Mouse (Mus musculus) liver, embryonic 13.5 days (tissue): ENCODE results near the gene Pus7l. TPM values are rescaled to one million over a fixed set of nuclear protein-coding genes. Genes with fewer than 3 reads are reported as not detected.

ENCODE experiments used
- ATAC-seq: fragments of 200-750 bp; cut with Nextera tagmentation; 2 replicates; pipeline ENCODE4 v1.8.0; 2017; ENCODE audit warnings: low read depth, mild to moderate bottlenecking, moderate number of reproducible peaks, moderate library complexity
- DNase-seq: peaks from one replicate; pipeline ENCODE4 v3.0.0; 2022
- H3K27ac ChIP-seq: fragments of 300-500 bp; sonication (generic); 2 replicates; pipeline ENCODE4 v1.5.1; 2015; ENCODE audit warnings: moderate library complexity, mild to moderate bottlenecking, inconsistent platforms
- H3K27me3 ChIP-seq: fragments of 300-500 bp; sonication (generic); 2 replicates; pipeline ENCODE4 v1.6.1; 2015; ENCODE audit warnings: mild to moderate bottlenecking, inconsistent platforms
- H3K36me3 ChIP-seq: fragments of 300-500 bp; sonication (generic); 2 replicates; pipeline ENCODE4 v1.6.1; 2015; ENCODE audit warnings: mild to moderate bottlenecking, inconsistent platforms
- H3K4me1 ChIP-seq: fragments of 300-500 bp; sonication (generic); replicated peaks from 2 replicates; pipeline ENCODE4 v1.6.1; 2015; ENCODE audit warnings: inconsistent platforms
- H3K4me2 ChIP-seq: fragments of 300-500 bp; sonication (generic); 2 replicates; pipeline ENCODE4 v1.6.1; 2015; ENCODE audit warnings: inconsistent platforms, mild to moderate bottlenecking, moderate library complexity
- H3K4me3 ChIP-seq: fragments of 300-500 bp; sonication (generic); replicated peaks from 2 replicates; pipeline ENCODE4 v1.5.1; 2015; ENCODE audit warnings: mild to moderate bottlenecking, inconsistent platforms
- H3K9ac ChIP-seq: fragments of 300-500 bp; sonication (generic); 2 replicates; pipeline ENCODE4 v1.6.1; 2015; ENCODE audit warnings: mild to moderate bottlenecking, inconsistent platforms
- H3K9me3 ChIP-seq: fragments of 300-500 bp; sonication (generic); replicated peaks from 2 replicates; pipeline ENCODE4 v1.6.1; 2016; ENCODE audit warnings: inconsistent platforms
- WGBS: fragments of 180-500 bp; shearing (Covaris S2); methylation state at CpG from one replicate; pipeline ENCODE4 v1.1.7; 2015; ENCODE audit not compliant: insufficient replicate concordance; 5-methylcytosine and 5-hydroxymethylcytosine counted together
- polyA plus RNA-seq: library from polyadenylated mRNA; unstranded; fragments of >200 nt; fragmentation: Nextera tagmentation; extraction: Ambion mirVana; gene quantifications from 2 replicates; pipeline ENCODE4 v1.2.1, GENCODE M21; 2015

The Pus7l gene
- polyA plus RNA-seq, 1 experiment from 2014 or later = 5.1 TPM

DNA sequence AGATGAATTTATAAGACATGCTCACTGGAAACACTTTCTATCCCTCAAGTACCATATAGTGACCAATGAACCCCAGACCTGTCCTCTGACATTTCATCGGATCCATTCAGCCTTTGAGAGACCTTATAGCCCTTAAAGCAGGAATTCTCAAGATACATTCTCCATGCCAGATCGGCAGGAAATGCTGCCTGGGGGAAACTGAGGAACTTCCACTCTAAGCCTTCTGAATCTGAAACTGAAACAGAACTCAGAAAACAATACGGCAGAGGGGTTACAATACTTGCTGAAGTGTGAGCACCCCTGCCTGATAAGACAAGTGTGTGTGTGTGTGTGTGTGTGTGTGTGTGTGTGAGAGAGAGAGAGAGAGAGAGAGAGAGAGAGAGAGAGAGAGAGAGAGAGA lies 4.1 kb downstream of the Pus7l start:
- WGBS = 80% methylated on average over 3 of the region's 3 CpGs
- Histone ChIP-seq H3K27ac (no peak overlapping the region), H3K4me2 (no peak overlapping the region), H3K4me1 (peaks cover 15% of the 10 kb centered on the region), H3K4me3 (no peak overlapping the region), H3K9ac (no peak overlapping the region), H3K9me3 (no peaks in the 10 kb centered on the region), H3K36me3 (no peaks in the 10 kb centered on the region), H3K27me3 (no peaks in the 10 kb centered on the region)
- ATAC-seq = no peak
- no peak for DNase-seq

DNA sequence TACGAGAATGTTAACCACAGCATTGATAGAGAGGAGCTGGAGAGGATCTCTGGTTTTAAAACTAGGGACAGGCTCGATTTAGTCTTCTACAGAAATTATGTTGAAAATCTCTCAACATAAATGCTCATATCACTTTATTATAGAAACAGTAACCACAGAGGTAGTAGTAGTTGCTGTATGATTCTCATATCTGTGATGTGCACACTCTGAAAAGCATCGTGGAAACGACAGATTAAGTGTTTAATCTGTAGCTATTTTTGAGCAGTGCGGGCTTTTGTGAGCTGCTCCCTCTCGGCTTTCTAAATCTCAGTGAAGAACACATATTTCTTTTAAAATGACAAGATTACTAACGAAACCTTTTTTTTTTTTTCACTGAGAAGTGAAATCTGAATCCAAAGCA lies 7.8 kb downstream of the Pus7l start:
- H3K27ac ChIP-seq = no peak overlapping the region

DNA sequence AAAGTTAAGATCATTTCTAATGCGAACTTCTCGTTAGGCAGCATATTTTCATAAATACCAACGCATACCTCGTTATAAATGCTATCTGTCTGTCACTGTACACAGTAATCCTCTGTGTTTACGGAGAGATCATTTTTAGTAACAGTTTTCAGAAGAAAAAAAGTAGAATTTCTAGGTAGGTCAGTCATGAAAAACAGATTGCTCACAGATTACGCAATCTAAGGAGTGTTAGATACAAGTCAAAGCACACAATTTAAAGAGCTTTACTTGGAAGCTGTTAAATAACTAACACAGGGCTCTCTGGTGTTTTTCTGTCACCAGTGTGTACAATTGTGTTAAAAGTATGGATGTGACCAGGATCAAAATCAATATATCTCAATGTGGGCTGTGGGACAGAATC lies 10.4 kb downstream of the Pus7l start:
- DNase-seq = no peak
- H3K4me2 ChIP-seq = no peak overlapping the region
- 83% methylated on average over 6 of the region's 6 CpGs for WGBS

More for the DNA sequence above, 7.8 kb downstream of the Pus7l start:
- Histone ChIP-seq H3K36me3 (peaks cover 5% of the 10 kb centered on the region), H3K4me3 (no peak overlapping the region), H3K27me3 (no peaks in the 10 kb centered on the region), H3K4me1 (no peaks in the 10 kb centered on the region), H3K4me2 (no peak overlapping the region), H3K9ac (no peak overlapping the region), H3K9me3 (no peaks in the 10 kb centered on the region)
- DNase-seq (no peak), ATAC-seq (no peak)
- WGBS = 55% methylated on average over 7 of the region's 7 CpGs

DNA sequence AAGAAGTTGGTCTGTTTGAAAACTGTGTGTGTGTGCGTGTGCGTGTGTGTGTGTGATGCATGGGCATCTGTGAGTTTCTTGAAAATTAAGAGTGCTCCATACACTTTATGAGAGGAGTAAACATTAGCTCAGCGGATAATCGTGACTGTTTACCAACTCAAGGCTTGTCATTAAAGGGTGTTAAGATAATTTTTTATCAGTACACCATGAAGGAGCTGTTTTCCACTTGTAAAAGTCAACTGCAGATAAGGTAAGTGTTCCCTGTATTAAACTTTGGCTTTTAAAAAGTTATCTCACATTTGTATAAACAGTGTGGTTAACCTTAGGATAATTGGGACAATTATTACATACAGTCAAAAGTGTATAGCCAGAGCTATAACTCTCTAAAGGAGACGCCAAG lies 11.0 kb downstream of the Pus7l start:
- H3K4me2 ChIP-seq = no peak overlapping the region
- H3K27me3 ChIP-seq = no peaks in the 10 kb centered on the region
- no peak overlapping the region for H3K9ac ChIP-seq
- ATAC-seq = no peak
- WGBS = 66% methylated on average over 5 of the region's 5 CpGs
- no peak overlapping the region for H3K27ac ChIP-seq
- DNase-seq = no peak
- peaks cover 19% of the 10 kb centered on the region for H3K36me3 ChIP-seq
- no peaks in the 10 kb centered on the region for H3K4me1 ChIP-seq
- no peak overlapping the region for H3K4me3 ChIP-seq
- no peaks in the 10 kb centered on the region for H3K9me3 ChIP-seq

More for the DNA sequence above, 10.4 kb downstream of the Pus7l start:
- Histone ChIP-seq H3K27me3 (no peaks in the 10 kb centered on the region), H3K9ac (no peak overlapping the region), H3K4me3 (no peak overlapping the region), H3K36me3 (peaks cover 19% of the 10 kb centered on the region), H3K9me3 (no peaks in the 10 kb centered on the region), H3K4me1 (no peaks in the 10 kb centered on the region), H3K27ac (no peak overlapping the region)
- ATAC-seq = no peak

DNA sequence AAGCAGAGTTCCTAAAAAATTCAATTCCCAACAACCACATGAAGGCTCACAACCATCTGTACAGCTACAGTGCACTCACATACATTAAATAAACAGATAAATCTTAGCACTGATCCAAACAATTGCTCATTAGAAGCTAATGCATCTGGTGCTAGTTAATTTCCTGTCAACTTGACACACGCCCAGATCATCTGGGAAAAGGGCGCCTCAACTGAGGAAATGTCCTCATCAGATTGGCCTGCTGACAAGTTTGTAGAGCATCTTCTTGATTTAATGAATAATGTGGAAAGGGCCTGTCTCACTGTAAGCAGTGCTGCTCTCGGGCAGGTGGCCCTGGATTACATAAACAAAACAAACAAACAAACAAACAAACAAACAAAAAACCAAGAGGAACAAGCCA lies 12.8 kb downstream of the Pus7l start:
- Histone ChIP-seq H3K36me3 (peaks cover 19% of the 10 kb centered on the region), H3K9ac (no peak overlapping the region), H3K27ac (no peak overlapping the region), H3K4me1 (no peaks in the 10 kb centered on the region), H3K4me2 (no peak overlapping the region), H3K27me3 (no peaks in the 10 kb centered on the region), H3K4me3 (no peak overlapping the region), H3K9me3 (no peaks in the 10 kb centered on the region)
- WGBS = 71% methylated on average over 3 of the region's 3 CpGs
- DNase-seq = no peak
- no peak for ATAC-seq

DNA sequence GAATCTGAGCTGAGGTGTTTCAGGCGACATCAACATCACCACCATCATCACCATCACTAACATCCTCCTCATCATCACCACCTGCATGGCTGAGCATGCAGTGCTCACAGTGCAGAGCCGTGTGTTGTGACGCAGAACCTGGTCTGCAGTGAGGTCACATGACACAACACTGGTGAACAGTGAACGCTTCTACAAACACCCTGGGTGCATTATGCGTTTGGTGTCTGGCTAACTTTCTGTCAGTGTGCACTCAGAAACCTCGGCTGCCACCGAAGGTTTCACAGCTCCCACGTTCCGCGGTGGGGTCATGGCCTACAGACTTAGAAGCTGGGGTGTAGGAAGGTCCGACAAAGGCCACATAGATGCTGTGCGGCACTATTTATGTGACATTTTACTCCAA lies 18.4 kb downstream of the Pus7l start:
- no peak for ATAC-seq
- no peaks in the 10 kb centered on the region for H3K27me3 ChIP-seq
- peaks cover 20% of the 10 kb centered on the region for H3K36me3 ChIP-seq
- no peak overlapping the region for H3K27ac ChIP-seq
- DNase-seq = no peak
- 85% methylated on average over 12 of the region's 12 CpGs for WGBS
- H3K4me1 ChIP-seq = no peaks in the 10 kb centered on the region
- no peaks in the 10 kb centered on the region for H3K9me3 ChIP-seq
- H3K9ac ChIP-seq = no peak overlapping the region
- no peak overlapping the region for H3K4me2 ChIP-seq
- no peak overlapping the region for H3K4me3 ChIP-seq

DNA sequence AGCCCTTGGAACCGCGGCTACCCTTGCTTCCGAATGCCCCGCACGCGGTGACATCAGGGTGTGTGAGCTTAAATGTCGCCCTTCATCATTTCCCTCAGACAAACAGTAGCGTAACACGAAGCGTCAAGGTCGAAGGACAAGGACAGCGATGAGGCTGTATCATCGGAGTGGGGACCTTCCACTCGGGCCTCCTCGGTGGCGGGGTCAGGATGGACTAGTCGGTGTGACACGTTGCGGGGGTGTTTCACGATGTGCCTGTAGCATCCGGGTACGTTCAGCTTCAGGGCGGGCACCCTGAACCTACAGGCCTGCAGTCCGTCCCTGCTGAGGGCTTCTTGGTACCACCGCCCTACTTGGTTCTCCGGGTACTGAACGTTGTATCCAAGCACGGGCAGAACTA lies 20.1 kb downstream of the Pus7l start:
- no peaks in the 10 kb centered on the region for H3K4me1 ChIP-seq
- H3K4me3 ChIP-seq = no peak overlapping the region
- no peak overlapping the region for H3K9ac ChIP-seq
- ATAC-seq (no peak), DNase-seq (no peak)
- no peaks in the 10 kb centered on the region for H3K27me3 ChIP-seq
- H3K27ac ChIP-seq = no peak overlapping the region
- H3K36me3 ChIP-seq = peaks cover 10% of the 10 kb centered on the region
- no peak overlapping the region for H3K4me2 ChIP-seq
- no peaks in the 10 kb centered on the region for H3K9me3 ChIP-seq
- 84% methylated on average over 28 of the region's 28 CpGs for WGBS

DNA sequence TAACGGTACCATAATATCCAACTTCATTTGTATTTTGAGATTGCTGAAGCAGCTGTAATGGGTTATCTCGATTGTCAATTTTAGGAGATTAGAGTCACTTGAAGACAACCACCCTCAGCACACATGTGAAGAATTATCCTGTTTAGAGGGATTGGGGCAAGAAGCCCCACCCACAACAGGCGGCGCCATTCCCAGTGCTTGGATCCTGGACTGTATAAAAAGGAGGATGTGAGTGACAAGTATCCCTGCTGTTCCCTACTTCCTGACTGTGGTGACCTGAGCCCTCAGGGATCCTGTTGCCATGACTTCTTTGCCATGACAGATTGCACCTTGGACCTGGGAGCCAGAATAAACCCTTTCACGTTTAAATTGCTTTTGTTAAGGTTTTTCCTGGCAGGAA lies 22.4 kb downstream of the Pus7l start:
- WGBS = 66% methylated on average over 5 of the region's 5 CpGs
- ATAC-seq (no peak), DNase-seq (no peak)
- no peaks in the 10 kb centered on the region for H3K27me3 ChIP-seq
- H3K36me3 ChIP-seq = peaks cover 9% of the 10 kb centered on the region; the same call in 1 of the 2 replicates
- H3K9ac ChIP-seq = no peak overlapping the region
- no peak overlapping the region for H3K4me2 ChIP-seq
- no peaks in the 10 kb centered on the region for H3K4me1 ChIP-seq
- no peaks in the 10 kb centered on the region for H3K9me3 ChIP-seq
- H3K4me3 ChIP-seq = no peak overlapping the region
- H3K27ac ChIP-seq = no peak overlapping the region

DNA sequence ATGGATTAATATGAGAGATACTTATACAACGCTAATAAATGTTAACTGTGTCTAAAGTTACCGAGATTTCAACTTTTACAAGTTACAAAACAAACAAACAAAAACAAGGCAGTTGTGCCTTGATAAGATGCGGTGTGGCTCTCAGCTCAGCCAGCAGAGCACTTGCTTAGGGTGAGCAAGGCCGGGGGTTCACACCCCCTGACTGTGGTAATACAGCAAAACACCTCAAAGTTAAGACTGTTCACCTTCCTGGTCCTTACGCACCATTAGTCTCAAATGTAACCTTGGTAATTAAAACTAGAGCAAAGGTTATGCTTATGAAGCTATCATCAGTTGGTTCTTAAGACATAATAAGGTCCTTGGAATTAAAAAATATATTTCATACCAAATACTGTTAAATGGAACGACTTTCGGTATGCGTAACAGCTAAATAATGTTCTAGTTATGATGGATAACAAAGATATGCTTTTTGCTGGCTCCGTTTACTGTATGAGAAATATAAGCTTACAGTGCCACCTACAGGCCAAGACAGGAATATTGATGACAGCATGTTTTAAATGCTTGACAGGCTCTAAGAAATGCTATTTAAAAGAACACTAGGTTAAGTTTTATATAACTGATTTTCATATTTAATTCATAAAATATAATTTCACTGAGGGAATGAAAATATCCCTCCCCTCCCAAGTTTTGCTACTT lies 23.0 kb downstream of the Pus7l start:
- no peak overlapping the region for H3K4me3 ChIP-seq
- H3K9ac ChIP-seq = no peak overlapping the region
- no peaks in the 10 kb centered on the region for H3K27me3 ChIP-seq
- ATAC-seq (no peak), DNase-seq (no peak)
- no peaks in the 10 kb centered on the region for H3K4me1 ChIP-seq
- 34% methylated on average over 9 of the region's 9 CpGs for WGBS
- H3K36me3 ChIP-seq = peaks cover 9% of the 10 kb centered on the region; the same call in 1 of the 2 replicates
- no peak overlapping the region for H3K4me2 ChIP-seq
- H3K9me3 ChIP-seq = no peaks in the 10 kb centered on the region
- H3K27ac ChIP-seq = no peak overlapping the region

DNA sequence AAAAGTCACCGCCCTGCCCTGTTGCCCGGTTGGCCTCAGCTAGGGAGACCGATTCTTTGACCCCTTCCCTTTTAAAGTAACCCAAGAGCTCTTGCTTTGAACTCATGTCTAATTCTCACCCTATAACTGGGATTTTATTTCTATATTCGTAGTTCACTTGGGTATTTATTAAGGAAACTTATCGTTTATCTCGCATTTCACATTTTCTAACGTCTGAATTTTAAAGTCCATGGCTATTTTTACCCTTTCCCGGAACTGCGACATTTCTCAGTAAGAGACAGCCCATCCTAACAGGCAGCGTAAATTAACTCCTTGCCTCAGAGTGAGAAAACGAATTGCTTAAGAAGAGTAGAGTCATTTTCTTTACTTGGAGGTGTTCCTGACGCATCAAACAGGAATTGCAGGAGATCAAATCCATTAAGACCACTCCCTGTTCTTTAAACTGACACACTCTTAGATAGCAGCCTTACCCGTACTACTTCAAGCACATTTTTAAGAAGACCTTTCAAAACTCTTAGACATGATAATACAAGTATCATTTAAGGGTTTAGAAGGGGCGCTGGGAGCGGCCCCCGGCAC lies 25.3 kb downstream of the Pus7l start:
- H3K4me2 ChIP-seq = no peak overlapping the region
- WGBS = 56% methylated on average over 16 of the region's 16 CpGs
- no peak overlapping the region for H3K9ac ChIP-seq
- no peaks in the 10 kb centered on the region for H3K9me3 ChIP-seq
- H3K4me3 ChIP-seq = no peak overlapping the region
- DNase-seq (no peak), ATAC-seq (no peak)
- H3K27ac ChIP-seq = no peak overlapping the region
- no peaks in the 10 kb centered on the region for H3K4me1 ChIP-seq
- 0 out of 2 replicates have a peak, but pooled peaks cover 2% of the 10 kb centered on the region for H3K36me3 ChIP-seq
- H3K27me3 ChIP-seq = no peaks in the 10 kb centered on the region

DNA sequence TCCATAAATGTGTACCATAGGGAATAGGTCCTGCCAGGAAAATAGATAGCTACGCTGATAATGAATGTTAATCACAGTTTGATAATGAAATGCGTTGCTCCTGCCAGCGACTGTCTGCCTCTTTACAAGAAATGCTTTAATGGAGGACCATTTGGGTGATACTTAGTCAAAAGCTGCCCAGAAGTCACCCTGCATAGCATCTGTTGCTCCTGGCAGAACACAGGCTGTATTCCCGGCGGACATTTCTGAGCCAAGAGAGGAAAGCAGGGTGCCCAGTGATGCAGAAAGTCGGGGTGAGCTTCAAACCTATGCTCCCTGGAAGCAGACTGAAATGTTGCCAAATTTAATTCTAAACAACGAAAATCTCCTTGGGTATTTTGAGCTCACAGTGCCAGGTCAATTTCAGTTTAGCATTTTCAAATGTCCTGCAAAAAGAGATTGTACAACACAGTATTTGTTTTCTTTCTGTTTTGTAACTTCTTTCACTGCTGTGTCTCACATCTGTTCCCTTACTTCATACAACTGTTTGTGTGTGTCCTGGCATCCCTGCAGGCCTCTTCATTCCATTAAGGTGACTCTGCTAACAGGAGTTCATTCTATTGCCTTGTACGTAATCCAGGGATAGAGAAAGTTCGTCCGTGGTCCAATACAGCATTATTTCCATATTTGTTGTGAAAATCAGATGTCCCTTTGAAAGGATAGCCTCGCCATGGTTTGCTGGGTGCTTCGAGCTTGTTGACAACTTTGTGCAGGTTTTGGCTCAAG lies 39.7 kb downstream of the Pus7l start:
- H3K27ac ChIP-seq = no peak overlapping the region
- 64% methylated on average over 12 of the region's 12 CpGs for WGBS
- no peaks in the 10 kb centered on the region for H3K27me3 ChIP-seq
- no peak overlapping the region for H3K4me2 ChIP-seq
- no peaks in the 10 kb centered on the region for H3K9me3 ChIP-seq
- ATAC-seq = no peak
- no peak for DNase-seq
- H3K4me3 ChIP-seq = no peak overlapping the region
- H3K36me3 ChIP-seq = no peaks in the 10 kb centered on the region
- H3K4me1 ChIP-seq = no peaks in the 10 kb centered on the region
- no peak overlapping the region for H3K9ac ChIP-seq
